29 mouse cellular contexts compared by ENCODE assay signal in genomic region chrX:20392942-20393341, GRCm38 (mm10).
"Had no signal": no experiment of that assay in that cellular context is flagged by ENCODE, and none has a peak within 500 bp of the region (broad histone marks: within the 10 kb centered on the region; RNA-seq: fewer than 3 reads in every experiment).

No protein-coding gene starts in this region.

- ATAC-seq: lung, postnatal 0 days; midbrain, embryonic 13.5 days; midbrain, embryonic 15.5 days; midbrain, embryonic 16.5 days had no signal

- H3K9ac ChIP-seq: limb, embryonic 12.5 days; limb, embryonic 13.5 days; limb, embryonic 15.5 days; liver, embryonic 13.5 days; liver, embryonic 15.5 days; lung, embryonic 14.5 days; lung, embryonic 15.5 days; midbrain, embryonic 12.5 days; midbrain, embryonic 13.5 days; midbrain, embryonic 15.5 days; neural tube, embryonic 12.5 days had no signal

- H3K27ac ChIP-seq: left cerebral cortex, adult 2 months; limb, embryonic 10.5 days; limb, embryonic 12.5 days; limb, embryonic 13.5 days; limb, embryonic 15.5 days; liver, embryonic 13.5 days; liver, embryonic 15.5 days; lung, embryonic 15.5 days; macrophage; midbrain, embryonic 10.5 days; midbrain, embryonic 12.5 days; midbrain, embryonic 13.5 days; midbrain, embryonic 15.5 days; neural tube, embryonic 12.5 days had no signal

- H3K36me3 ChIP-seq: limb, embryonic 10.5 days; limb, embryonic 12.5 days; limb, embryonic 13.5 days; limb, embryonic 15.5 days; liver, embryonic 13.5 days; liver, embryonic 15.5 days; lung, embryonic 15.5 days; midbrain, embryonic 12.5 days; midbrain, embryonic 13.5 days; midbrain, embryonic 15.5 days; neural tube, embryonic 12.5 days had no signal

- H3K4me1 ChIP-seq: limb, embryonic 10.5 days; limb, embryonic 12.5 days; limb, embryonic 13.5 days; limb, embryonic 15.5 days; liver, embryonic 13.5 days; liver, embryonic 15.5 days; lung, embryonic 15.5 days; megakaryocyte, embryonic 14.5 days; midbrain, embryonic 10.5 days; midbrain, embryonic 12.5 days; midbrain, embryonic 13.5 days; midbrain, embryonic 15.5 days; neural tube, embryonic 12.5 days had no signal

- DNase-seq: left cerebral cortex, postnatal 4 days; liver, embryonic 13.5 days; lung, adult 18-20 months; lung, adult 2 months; lung, embryonic 14.5 days; lung, postnatal 10 days; lung, postnatal 14 days; lung, postnatal 36 days; lung, postnatal 4 days; midbrain, embryonic 14.5 days had no signal

- H3K4me2 ChIP-seq: limb, embryonic 12.5 days; limb, embryonic 13.5 days; limb, embryonic 15.5 days; liver, embryonic 11.5 days; liver, embryonic 13.5 days; liver, embryonic 15.5 days; lung, embryonic 14.5 days; lung, embryonic 15.5 days; midbrain, embryonic 11.5 days; midbrain, embryonic 12.5 days; midbrain, embryonic 13.5 days; midbrain, embryonic 15.5 days; neural tube, embryonic 12.5 days had no signal

- H3K27me3 ChIP-seq: limb, embryonic 12.5 days; limb, embryonic 13.5 days; limb, embryonic 15.5 days; liver, embryonic 13.5 days; liver, embryonic 15.5 days; lung, embryonic 15.5 days; megakaryocyte, embryonic 14.5 days; midbrain, embryonic 12.5 days; midbrain, embryonic 13.5 days; midbrain, embryonic 15.5 days; neural tube, embryonic 12.5 days had no signal

- H3K4me3 ChIP-seq: left cerebral cortex, adult 2 months; limb, embryonic 10.5 days; limb, embryonic 12.5 days; limb, embryonic 13.5 days; limb, embryonic 15.5 days; liver, embryonic 13.5 days; liver, embryonic 15.5 days; lung, embryonic 15.5 days; megakaryocyte, embryonic 14.5 days; midbrain, embryonic 10.5 days; midbrain, embryonic 12.5 days; midbrain, embryonic 13.5 days; midbrain, embryonic 15.5 days; myocyte; neural tube, embryonic 12.5 days had no signal

- H3K9me3 ChIP-seq: limb, embryonic 10.5 days; limb, embryonic 12.5 days; limb, embryonic 13.5 days; limb, embryonic 15.5 days; liver, embryonic 13.5 days; liver, embryonic 15.5 days; lung, embryonic 15.5 days; megakaryocyte, embryonic 14.5 days; midbrain, embryonic 10.5 days; midbrain, embryonic 12.5 days; midbrain, embryonic 13.5 days; midbrain, embryonic 15.5 days; neural tube, embryonic 12.5 days had no signal
